Mouse (Mus musculus) lung, embryonic 14.5 days (tissue): ENCODE data around the gene Gtf2i. TPM values are rescaled to one million over a fixed set of nuclear protein-coding genes. Genes with fewer than 3 reads are reported as not detected.
A peak's percentile ranks its signal among the peaks of the same experiment; 100 is the strongest.

Experiments
- ATAC-seq: fragments of 200-750 bp; cut with Nextera tagmentation; 2 replicates; pipeline ENCODE4 v1.8.0; 2017; ENCODE audit warnings: mild to moderate bottlenecking, moderate TSS enrichment, moderate library complexity; ENCODE audit not compliant: insufficient read depth
- DNase-seq: peaks from one replicate; pipeline ENCODE4 v3.0.0-alpha.2; 2015
- H3K27ac ChIP-seq: fragments of 300-500 bp; sonication (generic); 2 replicates; pipeline ENCODE4 v1.5.1; 2014; ENCODE audit warnings: low read depth, mild to moderate bottlenecking, moderate library complexity
- H3K27me3 ChIP-seq: fragments of 300-500 bp; sonication (generic); 2 replicates; pipeline ENCODE4 v1.6.1; 2014; ENCODE audit warnings: low read length, control low read depth; ENCODE audit not compliant: insufficient read depth
- H3K36me3 ChIP-seq: fragments of 300-500 bp; sonication (generic); 2 replicates; pipeline ENCODE4 v1.6.1; 2014; ENCODE audit warnings: control low read depth; ENCODE audit not compliant: insufficient read depth
- H3K4me1 ChIP-seq: fragments of 300-500 bp; sonication (generic); 2 replicates; pipeline ENCODE4 v1.6.1; 2014; ENCODE audit warnings: antibody characterized with exemption, control low read depth; ENCODE audit not compliant: insufficient read depth
- H3K4me2 ChIP-seq: fragments of 300-500 bp; sonication (generic); 2 replicates; pipeline ENCODE4 v1.6.1; 2014; ENCODE audit warnings: mild to moderate bottlenecking
- H3K4me3 ChIP-seq: fragments of 300-500 bp; sonication (generic); 2 replicates; pipeline ENCODE4 v1.5.1; 2014; ENCODE audit warnings: low read depth, low read length
- H3K9ac ChIP-seq: fragments of 300-500 bp; sonication (generic); 2 replicates; pipeline ENCODE4 v1.6.1; 2014
- H3K9me3 ChIP-seq: fragments of 300-500 bp; sonication (generic); 2 replicates; pipeline ENCODE4 v1.6.1; 2016; ENCODE audit warnings: low read depth, low read length, control low read depth
- CTCF ChIP-seq: IDR thresholded peaks from 2 replicates; pipeline ENCODE4 v1.5.1; 2016; ENCODE audit warnings: antibody characterized with exemption, low read depth
- WGBS: fragments of 180-500 bp; shearing (Covaris S2); extraction: QIAGEN DNeasy Blood & Tissue Kit; methylation state at CpG from one replicate; pipeline ENCODE4 v1.1.7; 2014; 5-methylcytosine and 5-hydroxymethylcytosine counted together
- polyA plus RNA-seq: library from polyadenylated mRNA; unstranded; fragments of >200 nt; fragmentation: Nextera tagmentation; extraction: Ambion mirVana; gene quantifications from 2 replicates; pipeline ENCODE4 v1.2.1, GENCODE M21; 2014

The Gtf2i gene
- polyA plus RNA-seq, 1 experiment from 2014 or later = 183 TPM

DNA sequence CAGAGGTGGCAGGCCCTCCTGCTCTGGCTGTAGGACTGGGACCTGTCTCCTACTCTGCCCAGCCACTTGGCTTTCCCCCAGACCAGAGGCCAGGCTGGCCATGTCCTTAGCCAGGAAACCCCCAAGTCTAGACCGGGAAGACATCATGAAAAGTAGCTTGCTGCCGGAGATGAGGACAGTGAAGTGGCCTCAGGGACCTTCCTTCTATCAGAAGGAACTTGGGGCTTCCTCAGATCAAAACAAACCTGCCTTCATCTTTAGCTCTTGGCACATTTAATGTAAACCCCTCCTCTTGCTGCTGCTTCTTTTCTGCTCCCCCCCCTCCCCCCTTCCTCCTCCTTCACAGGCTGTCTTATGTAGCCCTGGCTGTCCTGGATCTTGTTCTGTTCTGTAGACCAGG, 80.4 kb downstream of the Gtf2i start:
- H3K27ac ChIP-seq = no peak overlapping the region; the same call in 1 of the 2 replicates
- WGBS = 28% methylated on average over 2 of the region's 2 CpGs
- DNase-seq = peak; percentile 36

GRCm38 (mm10) chr5:134233244-134233651, 81.3 kb downstream of the Gtf2i start:
- H3K9ac ChIP-seq = no peak overlapping the region
- no peak for DNase-seq
- no peak overlapping the region for H3K4me2 ChIP-seq
- peaks cover 30% of the 10 kb centered on the region for H3K36me3 ChIP-seq
- no peak for TF ChIP-seq CTCF
- H3K4me1 ChIP-seq = peaks cover 3% of the 10 kb centered on the region
- H3K27me3 ChIP-seq = no peaks in the 10 kb centered on the region
- H3K4me3 ChIP-seq = no peak overlapping the region
- H3K27ac ChIP-seq = no peak overlapping the region
- no peak for ATAC-seq
- WGBS = 40% methylated on average over 7 of the region's 7 CpGs
- no peaks in the 10 kb centered on the region for H3K9me3 ChIP-seq

More for the DNA sequence above, 80.4 kb downstream of the Gtf2i start:
- TF ChIP-seq CTCF = no peak
- no peaks in the 10 kb centered on the region for H3K9me3 ChIP-seq
- H3K27me3 ChIP-seq = no peaks in the 10 kb centered on the region
- no peak for ATAC-seq
- H3K36me3 ChIP-seq = peaks cover 40% of the 10 kb centered on the region
- H3K4me2 ChIP-seq = no peak overlapping the region
- H3K4me3 ChIP-seq = no peak overlapping the region
- H3K9ac ChIP-seq = no peak overlapping the region
- H3K4me1 ChIP-seq = peaks cover 3% of the 10 kb centered on the region

- H3K4me3 ChIP-seq = no peak overlapping the region
- DNase-seq = peak; percentile 32
- H3K9me3 ChIP-seq = no peaks in the 10 kb centered on the region
- H3K27ac ChIP-seq = peak overlapping the region; percentile 46; the same call in 1 of the 2 replicates
- no peaks in the 10 kb centered on the region for H3K27me3 ChIP-seq
- no peak for ATAC-seq
- H3K36me3 ChIP-seq = peaks cover 23% of the 10 kb centered on the region
- WGBS = 31% methylated on average over 7 of the region's 7 CpGs
- H3K9ac ChIP-seq = no peak overlapping the region
- TF ChIP-seq CTCF = no peak
- H3K4me1 ChIP-seq = peaks cover 3% of the 10 kb centered on the region
- H3K4me2 ChIP-seq = no peak overlapping the region
Measured at GRCm38 (mm10) chr5:134232568-134232967, 82.0 kb downstream of the Gtf2i start.

- Histone ChIP-seq H3K36me3 (peaks cover 19% of the 10 kb centered on the region), H3K27me3 (no peaks in the 10 kb centered on the region), H3K27ac (peak overlapping the region; percentile 46; the same call in 1 of the 2 replicates), H3K9me3 (no peaks in the 10 kb centered on the region), H3K4me3 (no peak overlapping the region), H3K4me1 (peaks cover 3% of the 10 kb centered on the region), H3K9ac (no peak overlapping the region), H3K4me2 (no peak overlapping the region)
- DNase-seq = no peak
- no peak for TF ChIP-seq CTCF
- no peak for ATAC-seq
- 47% methylated on average over 6 of the region's 6 CpGs for WGBS
Measured at GRCm38 (mm10) chr5:134232111-134232510, 82.4 kb downstream of the Gtf2i start.

GRCm38 (mm10) chr5:134231376-134231775, 83.2 kb downstream of the Gtf2i start:
- H3K27ac ChIP-seq = no peak overlapping the region
- 77% methylated on average over 5 of the region's 5 CpGs for WGBS
- no peak for TF ChIP-seq CTCF
- no peaks in the 10 kb centered on the region for H3K27me3 ChIP-seq
- H3K36me3 ChIP-seq = peaks cover 11% of the 10 kb centered on the region
- ATAC-seq (no peak), DNase-seq (no peak)
- no peak overlapping the region for H3K9ac ChIP-seq
- H3K4me3 ChIP-seq = no peak overlapping the region
- no peak overlapping the region for H3K4me2 ChIP-seq
- H3K4me1 ChIP-seq = peaks cover 3% of the 10 kb centered on the region
- H3K9me3 ChIP-seq = no peaks in the 10 kb centered on the region

- no peak for DNase-seq
- Histone ChIP-seq H3K4me1 (no peaks in the 10 kb centered on the region; the same call in 1 of the 2 replicates), H3K36me3 (no peaks in the 10 kb centered on the region), H3K4me3 (no peak within 1 kb of the TSS), H3K9me3 (no peaks in the 10 kb centered on the region), H3K27me3 (no peaks in the 10 kb centered on the region), H3K4me2 (no peak within 1 kb of the TSS; the same call in 1 of the 2 replicates), H3K27ac (0 out of 2 replicates have a peak within 1 kb of the TSS, but pooled peaks have one; percentile 24), H3K9ac (no peak within 1 kb of the TSS; the same call in 1 of the 2 replicates)
- ATAC-seq = no peak
- WGBS = 77% methylated on average over 7 of the region's 7 CpGs
- TF ChIP-seq CTCF = no peak
Measured at GRCm38 (mm10) chr5:134229391-134229790, 85.2 kb downstream of the Gtf2i start, which contains the start of gene Ncf1. Ncf1 (minus strand) TSS chr5:134229625.

DNA sequence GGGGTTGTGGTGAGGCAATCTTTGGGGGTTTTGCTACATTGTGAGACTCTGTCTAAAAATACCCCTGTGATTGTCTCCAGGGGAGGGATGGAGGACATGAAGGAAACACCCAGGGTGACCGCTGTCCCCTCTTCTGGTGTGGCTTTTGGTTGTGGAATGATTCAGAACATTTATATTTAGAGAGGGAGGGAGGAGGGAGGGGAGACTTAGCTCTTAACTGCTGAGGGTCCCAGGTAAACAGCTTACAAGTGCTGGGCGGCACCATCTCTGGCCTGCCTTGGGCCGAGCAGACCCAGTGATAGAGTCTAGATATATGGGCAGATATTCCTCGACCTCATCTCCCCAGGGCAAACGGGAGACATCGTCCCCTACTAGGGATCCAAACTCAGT, 86.3 kb downstream of the Gtf2i start:
- no peaks in the 10 kb centered on the region for H3K9me3 ChIP-seq
- H3K4me2 ChIP-seq = peak overlapping the region; percentile 18
- no peak for TF ChIP-seq CTCF
- DNase-seq (no peak), ATAC-seq (no peak)
- H3K36me3 ChIP-seq = no peaks in the 10 kb centered on the region
- peak overlapping the region; percentile 8; the same call in 1 of the 2 replicates for H3K9ac ChIP-seq
- no peak overlapping the region for H3K4me3 ChIP-seq
- WGBS = 47% methylated on average over 6 of the region's 6 CpGs
- 0 out of 2 replicates have a peak overlapping the region, but pooled peaks have one; percentile 24 for H3K27ac ChIP-seq
- H3K4me1 ChIP-seq = no peaks in the 10 kb centered on the region
- no peaks in the 10 kb centered on the region for H3K27me3 ChIP-seq
